ENCODE assay signal across 42 mouse cellular contexts in genomic region chr7:81873807-81874206, GRCm38 (mm10). TPM values are rescaled to one million over a fixed set of nuclear protein-coding genes. Genes with fewer than 3 reads are reported as not detected.
"Had no signal": no experiment of that assay in that cellular context is flagged by ENCODE, and none has a peak within 500 bp of the region (broad histone marks: within the 10 kb centered on the region; RNA-seq: fewer than 3 reads in every experiment).

No protein-coding gene starts in this region.

- DNase-seq: left cerebral cortex, postnatal 4 days; liver; liver, embryonic 13.5 days; liver, postnatal 0 days; lung, adult 2 months; lung, embryonic 14.5 days; midbrain, embryonic 14.5 days had no signal

- H3K27ac ChIP-seq: limb, embryonic 10.5 days; limb, embryonic 12.5 days; limb, embryonic 13.5 days; limb, embryonic 15.5 days; liver, embryonic 12.5 days; liver, embryonic 13.5 days; liver, embryonic 14.5 days; liver, embryonic 15.5 days; lung, embryonic 15.5 days; macrophage; midbrain, embryonic 10.5 days; midbrain, embryonic 12.5 days; midbrain, embryonic 13.5 days; midbrain, embryonic 15.5 days; neural tube, embryonic 12.5 days had no signal

- H3K9ac ChIP-seq: limb, embryonic 12.5 days; limb, embryonic 13.5 days; limb, embryonic 15.5 days; liver, embryonic 12.5 days; liver, embryonic 13.5 days; liver, embryonic 14.5 days; liver, embryonic 15.5 days; liver, postnatal 0 days; lung, embryonic 14.5 days; lung, embryonic 15.5 days; midbrain, embryonic 12.5 days; midbrain, embryonic 13.5 days; midbrain, embryonic 15.5 days; neural tube, embryonic 12.5 days had no signal

- H3K27me3 ChIP-seq: limb, embryonic 12.5 days; limb, embryonic 13.5 days; limb, embryonic 15.5 days; lung, embryonic 15.5 days; midbrain, embryonic 12.5 days; midbrain, embryonic 13.5 days; midbrain, embryonic 15.5 days; neural tube, embryonic 12.5 days had no signal

- H3K4me3 ChIP-seq: limb, embryonic 10.5 days; limb, embryonic 12.5 days; limb, embryonic 13.5 days; limb, embryonic 15.5 days; liver, embryonic 12.5 days; liver, embryonic 13.5 days; liver, embryonic 15.5 days; lung, embryonic 15.5 days; megakaryocyte, embryonic 14.5 days; midbrain, embryonic 10.5 days; midbrain, embryonic 12.5 days; midbrain, embryonic 13.5 days; midbrain, embryonic 15.5 days; myocyte; neural tube, embryonic 12.5 days had no signal

- H3K4me1 ChIP-seq: limb, embryonic 12.5 days; limb, embryonic 13.5 days; liver, embryonic 15.5 days; midbrain, embryonic 10.5 days; midbrain, embryonic 12.5 days; midbrain, embryonic 13.5 days; midbrain, embryonic 15.5 days; neural tube, embryonic 12.5 days had no signal

- H3K9me3 ChIP-seq: limb, embryonic 10.5 days; limb, embryonic 12.5 days; limb, embryonic 13.5 days; limb, embryonic 15.5 days; liver, embryonic 12.5 days; liver, embryonic 13.5 days; liver, embryonic 15.5 days; lung, embryonic 15.5 days; megakaryocyte, embryonic 14.5 days; midbrain, embryonic 10.5 days; midbrain, embryonic 12.5 days; midbrain, embryonic 13.5 days; midbrain, embryonic 15.5 days; neural tube, embryonic 12.5 days had no signal

- H3K36me3 ChIP-seq: limb, embryonic 12.5 days; limb, embryonic 15.5 days; liver, embryonic 15.5 days; lung, embryonic 15.5 days; midbrain, embryonic 15.5 days; neural tube, embryonic 12.5 days had no signal

RNA-seq across cellular contexts. Expression of gene Gm10160, which starts 18.2 kb away (rescaled TPM):
- total RNA-seq: left cerebral cortex, postnatal 10 days; left cerebral cortex, postnatal 14 days; left cerebral cortex, postnatal 25 days; left cerebral cortex, postnatal 36 days; left cerebral cortex, postnatal 4 days; liver, adult 2 months; megakaryocyte progenitor cell, adult 5-6 weeks; megakaryocyte, adult 5-6 weeks; megakaryocyte-erythroid progenitor cell, adult 5-6 weeks; midbrain, postnatal 0 days; monocyte, adult 5-6 weeks had no signal
- polyA plus RNA-seq: limb, embryonic 10.5 days; limb, embryonic 11.5 days; limb, embryonic 12.5 days; limb, embryonic 13.5 days; limb, embryonic 14.5 days; limb, embryonic 15.5 days; liver, adult 2 months; liver, embryonic 11.5 days; liver, embryonic 12.5 days; liver, embryonic 13.5 days; liver, embryonic 14.5 days; liver, embryonic 15.5 days; liver, embryonic 16.5 days; liver, postnatal 0 days; lung, adult 2 months; lung, embryonic 14.5 days; lung, embryonic 15.5 days; lung, embryonic 16.5 days; lung, postnatal 0 days; macrophage; midbrain, embryonic 10.5 days; midbrain, embryonic 11.5 days; midbrain, embryonic 12.5 days; midbrain, embryonic 13.5 days; midbrain, embryonic 14.5 days; midbrain, embryonic 15.5 days; midbrain, embryonic 16.5 days; midbrain, postnatal 0 days; myocyte; neural tube, embryonic 11.5 days; neural tube, embryonic 12.5 days had no signal
